Mouse (Mus musculus): ENCODE results near the gene Scn5a. TPM values are rescaled to one million over a fixed set of nuclear protein-coding genes. Genes with fewer than 3 reads are reported as not detected.

The Scn5a gene
- total RNA-seq, 2 experiments from 2014 or later = 127 to 161 TPM

GRCm38 (mm10) chr9:119515454-119515853, 63.4 kb downstream of the Scn5a start:
- DNase-seq = no peak
- intact Hi-C loops (cut with DNase I) = loop anchor here (2.0 kb wide), 1 partner anchor 43 kb away; no protein-coding TSS in a partner anchor

GRCm38 (mm10) chr9:119514986-119515385, 63.8 kb downstream of the Scn5a start:
- intact Hi-C loops (cut with DNase I) = loop anchor here (2.0 kb wide), 1 partner anchor 42 kb away; no protein-coding TSS in a partner anchor

GRCm38 (mm10) chr9:119513816-119514215, 65.0 kb downstream of the Scn5a start:
- no peak for DNase-seq
- intact Hi-C loops (cut with DNase I) = loop anchor here (2.0 kb wide), 1 partner anchor 41 kb away; no protein-coding TSS in a partner anchor

More at GRCm38 (mm10) chr9:119514986-119515385, 63.8 kb downstream of the Scn5a start:
- no peak for DNase-seq

GRCm38 (mm10) chr9:119512993-119513392, 65.8 kb downstream of the Scn5a start:
- intact Hi-C loops (cut with DNase I) = no loop called here
- no peak for DNase-seq

GRCm38 (mm10) chr9:119510902-119511301, 67.9 kb downstream of the Scn5a start:
- DNase-seq = no peak
- intact Hi-C loops (cut with DNase I) = no loop called here

- no peak for DNase-seq
- intact Hi-C loops (cut with DNase I) = no loop called here
Measured at GRCm38 (mm10) chr9:119504981-119505658, 73.7 kb downstream of the Scn5a start.

- intact Hi-C loops (cut with DNase I) = no loop called here
- no peak for DNase-seq
Measured at GRCm38 (mm10) chr9:119503613-119504012, 75.2 kb downstream of the Scn5a start.

GRCm38 (mm10) chr9:119498885-119499284, 79.9 kb downstream of the Scn5a start:
- DNase-seq = no peak
- intact Hi-C loops (cut with DNase I) = no loop called here

GRCm38 (mm10) chr9:119498247-119498607, 80.6 kb downstream of the Scn5a start:
- intact Hi-C loops (cut with DNase I) = no loop called here
- DNase-seq = no peak

- intact Hi-C loops (cut with DNase I) = loop anchor here (1.0 kb wide), 1 partner anchor 27 kb away; no protein-coding TSS in a partner anchor
- peak in 1 of 2 experiments; percentile 45 for DNase-seq
Measured at GRCm38 (mm10) chr9:119497546-119498246, 81.1 kb downstream of the Scn5a start.

GRCm38 (mm10) chr9:119496960-119497359, 81.9 kb downstream of the Scn5a start:
- intact Hi-C loops (cut with DNase I) = loop anchor here (1.0 kb wide), 2 partner anchors 13 to 27 kb away; no protein-coding TSS in a partner anchor
- DNase-seq = no peak

- intact Hi-C loops (cut with DNase I) = loop anchor here (1.0 kb wide), 1 partner anchor 12 kb away; no protein-coding TSS in a partner anchor
- DNase-seq = peak in 1 of 2 experiments; percentile 46
Measured at GRCm38 (mm10) chr9:119496354-119496753, 82.5 kb downstream of the Scn5a start.

GRCm38 (mm10) chr9:119484868-119485267, 93.9 kb downstream of the Scn5a start:
- no peak for DNase-seq
- intact Hi-C loops (cut with DNase I) = loop anchor here (1.0 kb wide), 1 partner anchor 11 kb away; no protein-coding TSS in a partner anchor

- DNase-seq = peak in 1 of 2 experiments; percentile 32
- intact Hi-C loops (cut with DNase I) = loop anchor here (1.0 kb wide), 1 partner anchor 12 kb away; no protein-coding TSS in a partner anchor
Measured at GRCm38 (mm10) chr9:119484420-119484819, 94.4 kb downstream of the Scn5a start.

GRCm38 (mm10) chr9:119483554-119484353, 95.1 kb downstream of the Scn5a start:
- intact Hi-C loops (cut with DNase I) = loop anchor here (1.0 kb wide), 1 partner anchor 13 kb away; no protein-coding TSS in a partner anchor
- DNase-seq = peak; percentile 37 to 46

GRCm38 (mm10) chr9:119481612-119482011, 97.2 kb downstream of the Scn5a start:
- intact Hi-C loops (cut with DNase I) = no loop called here
- no peak for DNase-seq

- intact Hi-C loops (cut with DNase I) = no loop called here
Measured at GRCm38 (mm10) chr9:119479297-119479696, 99.5 kb downstream of the Scn5a start.

GRCm38 (mm10) chr9:119478345-119478744, 100.5 kb downstream of the Scn5a start:
- intact Hi-C loops (cut with DNase I) = no loop called here
- DNase-seq = no peak

More at GRCm38 (mm10) chr9:119479297-119479696, 99.5 kb downstream of the Scn5a start:
- peak; percentile 67 to 76 for DNase-seq

- intact Hi-C loops (cut with DNase I) = no loop called here
Measured at GRCm38 (mm10) chr9:119477754-119478153, 101.1 kb downstream of the Scn5a start.

More at GRCm38 (mm10) chr9:119477754-119478153, 101.1 kb downstream of the Scn5a start:
- no peak for DNase-seq

Data from heart, postnatal 36 days (tissue).